Mouse (Mus musculus): ENCODE measurements at regions not wholly inside any gene's neighbourhood (a gene's known extent, or its start where the extent isn't known, plus 50 kb on each side); places are given as distances from the start of the nearest gene placed in this dataset.

DNA sequence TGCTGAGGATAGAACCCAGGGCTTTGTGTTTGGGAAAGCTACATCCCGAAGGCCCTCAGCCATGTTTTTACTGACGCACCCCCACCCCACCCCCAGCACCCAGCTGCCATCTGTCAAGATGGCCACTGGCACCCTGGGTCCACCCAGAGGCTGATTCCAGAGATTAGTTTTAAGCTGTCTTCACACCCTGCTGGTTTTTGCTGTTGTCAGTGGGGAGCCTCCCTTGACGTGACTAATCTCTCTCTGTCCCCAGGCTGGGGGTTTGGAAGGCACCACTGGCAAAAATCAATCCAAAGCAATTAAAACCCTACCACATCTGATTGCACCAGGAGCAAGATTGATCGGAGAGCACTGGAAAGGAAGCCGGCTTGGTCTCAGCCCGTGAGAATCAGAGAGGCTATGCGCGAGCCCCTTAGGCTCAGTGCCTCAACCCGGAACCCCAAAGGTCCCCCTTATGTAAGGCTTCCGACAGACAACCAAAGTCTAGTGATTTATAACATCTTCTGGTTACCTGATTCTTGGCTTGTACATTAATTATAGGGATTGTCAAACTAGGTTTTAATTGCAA, 59.7 kb upstream of the Kazn start:
- DNase-seq, result no peak

DNA sequence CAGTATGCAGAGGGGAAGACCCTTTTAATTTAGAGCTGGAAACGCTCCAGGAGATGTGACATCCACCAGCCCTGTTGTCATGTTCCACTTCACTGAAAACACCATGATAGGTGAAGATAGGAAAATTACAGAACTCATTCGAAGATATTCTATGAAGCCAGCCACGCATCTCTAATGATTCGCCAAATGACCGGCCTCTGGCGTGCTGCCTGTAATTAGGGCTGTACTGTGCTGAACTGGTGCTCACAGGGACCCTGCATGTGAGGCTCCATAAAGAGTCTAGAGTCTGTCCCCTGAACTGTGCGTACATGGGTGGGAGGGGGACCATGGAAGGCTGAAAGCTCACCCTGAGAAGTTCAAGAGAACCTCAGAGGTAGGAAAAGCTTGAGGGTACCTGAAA, 53.6 kb upstream of the Kazn start:
- DNase-seq, result no peak

GRCm38 (mm10) chr4:142292334-142292733, 53.1 kb upstream of the Kazn start:
- DNase-seq, result no peak

DNA sequence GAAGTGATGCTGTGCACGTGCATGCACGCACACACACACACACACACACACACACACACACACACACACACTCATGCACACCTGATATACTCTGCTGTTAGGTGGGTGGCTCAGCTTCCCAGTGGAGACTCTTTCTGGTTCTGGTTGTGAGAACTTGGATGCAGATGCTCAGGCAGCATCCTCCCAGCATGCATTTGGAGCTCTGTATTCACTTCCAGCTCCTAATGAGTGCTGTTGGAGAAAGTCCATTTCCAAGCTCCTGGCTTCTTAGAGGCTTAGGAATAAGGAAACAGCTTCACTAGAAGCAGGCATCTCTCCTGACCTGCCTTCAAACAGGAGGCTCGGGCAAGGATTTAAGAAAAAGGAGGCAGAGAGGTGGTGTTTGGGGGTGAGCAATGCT, 52.2 kb upstream of the Kazn start:
- DNase-seq, result no peak

Data from gastrocnemius, postnatal 10 days (tissue).